Mouse (Mus musculus) CH12.LX (cell line): ENCODE results near the gene Alyref. TPM values are rescaled to one million over a fixed set of nuclear protein-coding genes. Genes with fewer than 3 reads are reported as not detected.

Experiments used
- DNase-seq: peaks from one replicate; pipeline ENCODE4 v3.0.0-alpha.2; 2013; ENCODE audit errors: extremely low read depth
- H3K27ac ChIP-seq: 2 replicates; pipeline ENCODE4 v1.5.1; 2012; ENCODE audit warnings: low read depth, mild to moderate bottlenecking, control low read depth, moderate library complexity; ENCODE audit not compliant: insufficient read depth
- H3K27me3 ChIP-seq: replicated peaks from 2 replicates; pipeline ENCODE3; 2012; ENCODE audit warnings: inconsistent platforms
- H3K36me3 ChIP-seq, 2 experiments: replicated peaks in 1 of 2; 2 replicates each; pipeline versions ENCODE3 to v1.6.1; 2012; ENCODE audit warnings: inconsistent platforms in 1 of 2, low read length in 1 of 2, mild to moderate bottlenecking in 1 of 2, mixed read lengths in 1 of 2, moderate library complexity in 1 of 2; ENCODE audit not compliant: control insufficient read depth in 1 of 2, insufficient read depth in 1 of 2
- H3K4me1 ChIP-seq, 2 experiments: 2 replicates each; pipeline ENCODE4 v1.6.1; 2012; ENCODE audit warnings: inconsistent platforms in 1 of 2, moderate library complexity in 1 of 2; ENCODE audit not compliant: insufficient read depth in 2 of 2, control insufficient read depth in 1 of 2
- H3K4me2 ChIP-seq: 2 replicates; pipeline ENCODE4 v1.6.1; 2012; ENCODE audit warnings: low read depth, mild to moderate bottlenecking, control low read depth; ENCODE audit not compliant: poor library complexity, insufficient read depth, severe bottlenecking
- H3K4me3 ChIP-seq, 3 experiments: fragments of 150-350 bp in 1 of 3; sonication (generic) in 1 of 3; replicated peaks in 1 of 3; 2 replicates each; pipeline versions ENCODE3 to v1.5.1; 2011 to 2012; ENCODE audit warnings: low read depth in 2 of 3, low read length in 2 of 3, mild to moderate bottlenecking in 2 of 3, moderate library complexity in 2 of 3, control low read depth in 1 of 3, improper control_type of control experiment in 1 of 3, inconsistent platforms in 1 of 3, mixed read lengths in 1 of 3; ENCODE audit not compliant: poor library complexity in 1 of 3
- H3K79me2 ChIP-seq: replicated peaks from 2 replicates; pipeline ENCODE4 v1.6.1; 2012; ENCODE audit warnings: mild to moderate bottlenecking, moderate library complexity; ENCODE audit not compliant: control insufficient read depth, poor library complexity, insufficient read depth, severe bottlenecking; ENCODE audit errors: extremely low read depth
- H3K9ac ChIP-seq: 2 replicates; pipeline ENCODE4 v1.6.1; 2012; ENCODE audit warnings: low read depth, mild to moderate bottlenecking, control low read depth, moderate library complexity; ENCODE audit not compliant: insufficient read depth
- H3K9me3 ChIP-seq: replicated peaks from 2 replicates; pipeline ENCODE3; 2012; ENCODE audit warnings: low read length, inconsistent platforms, mixed read lengths
- BHLHE40 ChIP-seq: IDR thresholded peaks from 2 replicates; pipeline ENCODE4 v1.6.1; 2011; ENCODE audit warnings: mild to moderate bottlenecking, low read depth, low read length, improper control_type of control experiment
- CHD2 ChIP-seq: IDR thresholded peaks from 2 replicates; pipeline ENCODE4 v1.6.1; 2011; ENCODE audit warnings: low read length, improper control_type of control experiment
- CTCF ChIP-seq, 2 experiments: IDR thresholded peaks in 1 of 2; conservative IDR thresholded peaks in 1 of 2; 2 replicates each; pipeline ENCODE4 v1.5.1; 2011 to 2012; ENCODE audit warnings: low read depth in 2 of 2, low read length in 2 of 2, improper control_type of control experiment in 1 of 2, inconsistent platforms in 1 of 2, mild to moderate bottlenecking in 1 of 2, moderate library complexity in 1 of 2
- IRF4 ChIP-seq: IDR thresholded peaks from 2 replicates; pipeline ENCODE4 v1.6.1; 2014; ENCODE audit warnings: low read depth, mild to moderate bottlenecking, inconsistent platforms, low read length, improper control_type of control experiment
- JUND ChIP-seq: conservative IDR thresholded peaks from 2 replicates; pipeline ENCODE4 v1.6.1; 2011; ENCODE audit warnings: low read depth, low read length, improper control_type of control experiment
- KAT2A ChIP-seq: IDR thresholded peaks from 2 replicates; pipeline ENCODE4 v1.6.1; 2012; ENCODE audit warnings: low read length, improper control_type of control experiment, inconsistent platforms; ENCODE audit not compliant: insufficient replicate concordance
- MAX ChIP-seq: IDR thresholded peaks from 2 replicates; pipeline ENCODE4 v1.6.1; 2011; ENCODE audit warnings: low read length, improper control_type of control experiment
- MAZ ChIP-seq: IDR thresholded peaks from 2 replicates; pipeline ENCODE4 v1.6.1; 2012; ENCODE audit warnings: low read depth, mild to moderate bottlenecking, inconsistent platforms, low read length, improper control_type of control experiment, moderate library complexity
- MEF2A ChIP-seq: IDR thresholded peaks from 2 replicates; pipeline ENCODE4 v1.6.1; 2014; ENCODE audit warnings: low read depth, mild to moderate bottlenecking, inconsistent platforms, low read length, improper control_type of control experiment, borderline replicate concordance
- MYC ChIP-seq: IDR thresholded peaks from 2 replicates; pipeline ENCODE4 v1.6.1; 2011; ENCODE audit warnings: low read depth, mild to moderate bottlenecking, improper control_type of control experiment, low read length
- PAX5 ChIP-seq: IDR thresholded peaks from 2 replicates; pipeline ENCODE4 v1.6.1; 2012; ENCODE audit warnings: low read length, inconsistent platforms, mixed read lengths
- POLR2AphosphoS2 ChIP-seq: IDR thresholded peaks from 2 replicates; pipeline ENCODE4 v1.6.1; 2011; ENCODE audit warnings: low read depth, low read length, improper control_type of control experiment
- RAD21 ChIP-seq: IDR thresholded peaks from 2 replicates; pipeline ENCODE4 v1.6.1; 2011; ENCODE audit warnings: low read depth, mild to moderate bottlenecking, low read length, improper control_type of control experiment, moderate library complexity
- RCOR1 ChIP-seq: conservative IDR thresholded peaks from 2 replicates; pipeline ENCODE4 v1.6.1; 2012; ENCODE audit warnings: low read depth, mild to moderate bottlenecking, inconsistent platforms, low read length, improper control_type of control experiment
- SIN3A ChIP-seq: IDR thresholded peaks from 2 replicates; pipeline ENCODE4 v1.6.1; 2012; ENCODE audit warnings: low read length, improper control_type of control experiment, inconsistent platforms
- SMC3 ChIP-seq: IDR thresholded peaks from 2 replicates; pipeline ENCODE4 v1.6.1; 2011; ENCODE audit warnings: low read depth, low read length, improper control_type of control experiment
- TBP ChIP-seq: conservative IDR thresholded peaks from 2 replicates; pipeline ENCODE4 v1.6.1; 2011; ENCODE audit warnings: low read depth, low read length, improper control_type of control experiment
- TCF12 ChIP-seq: IDR thresholded peaks from 2 replicates; pipeline ENCODE4 v1.6.1; 2014; ENCODE audit warnings: low read depth, mild to moderate bottlenecking, inconsistent platforms, low read length, improper control_type of control experiment
- UBTF ChIP-seq: IDR thresholded peaks from 2 replicates; pipeline ENCODE4 v1.6.1; 2012; ENCODE audit warnings: low read depth, mild to moderate bottlenecking, inconsistent platforms, low read length, improper control_type of control experiment, moderate library complexity
- USF1 ChIP-seq: IDR thresholded peaks from 2 replicates; pipeline ENCODE4 v1.6.1; 2014; ENCODE audit warnings: low read depth, mild to moderate bottlenecking, inconsistent platforms, low read length, improper control_type of control experiment
- ZC3H11A ChIP-seq: IDR thresholded peaks from 2 replicates; pipeline ENCODE4 v1.6.1; 2012; ENCODE audit warnings: low read depth, mild to moderate bottlenecking, inconsistent platforms, low read length, improper control_type of control experiment
- ZKSCAN1 ChIP-seq: IDR thresholded peaks from 2 replicates; pipeline ENCODE4 v1.6.1; 2012; ENCODE audit warnings: low read depth, inconsistent platforms, low read length, improper control_type of control experiment, borderline replicate concordance
- ZNF384 ChIP-seq: IDR thresholded peaks from 2 replicates; pipeline ENCODE4 v1.6.1; 2012; ENCODE audit warnings: low read depth, low read length, improper control_type of control experiment, inconsistent platforms
- dilution Hi-C: fragments of 300-500 bp; cut with MboI; formaldehyde crosslinking; loops from 2 replicates; pipeline ENCODE4 v1.14.3; 2020; ENCODE audit warnings: low sequenced_read_pairs; ENCODE audit not compliant: extremely low pct_unique_long_range_greater_than_20kb, extremely low pct_ligation_motif_present
- in situ Hi-C: fragments of 300-500 bp; cut with MboI; formaldehyde crosslinking; loops from 3 replicates; pipeline ENCODE4 v1.14.3; 2019; ENCODE audit warnings: low sequenced_read_pairs, low pct_ligation_motif_present, low pct_unique_long_range_greater_than_20kb, mixed read lengths
- polyA plus RNA-seq: library from polyadenylated mRNA; unstranded; fragments of >175 nt; gene quantifications from 2 replicates; pipeline ENCODE4 v1.2.1, GENCODE M21; 2012; ENCODE audit warnings: low read depth; ENCODE audit not compliant: insufficient read length
- total RNA-seq, 2 experiments: library from RNA; depleted of rRNA; stranded (reverse); fragments of 300-350 nt in 1 of 2; fragments of >200 nt in 1 of 2; gene quantifications; 2 replicates each; pipeline ENCODE4 v1.2.3; 2012 to 2014

Gene Alyref
- total and polyA plus RNA-seq, 3 experiments = 358 to 582 (median 451) TPM

GRCm38 (mm10) chr11:120616617-120617294 lies 18.6 kb upstream of the Alyref start:
- Histone ChIP-seq H3K9ac (peak overlapping the region; percentile 73), H3K4me2 (peak overlapping the region; percentile 63), H3K36me3 (peaks cover 64 to 80% of the 10 kb centered on the region in 2 experiments), H3K4me1 (peaks cover 8 to 36% of the 10 kb centered on the region in 2 experiments), H3K4me3 (peak overlapping the region; percentile 75 to 87 (median 79)), H3K9me3 (no peaks in the 10 kb centered on the region), H3K27me3 (no peaks in the 10 kb centered on the region), H3K27ac (0 out of 2 replicates have a peak overlapping the region, but pooled peaks have one; percentile 59), H3K79me2 (peaks cover 22% of the 10 kb centered on the region)
- no peak for TF ChIP-seq IRF4
- no peak; the same call in 1 of the 2 replicates for TF ChIP-seq MYC
- TF ChIP-seq PAX5 = no peak
- no peak for TF ChIP-seq TBP
- no peak for TF ChIP-seq RCOR1
- TF ChIP-seq RAD21 = no peak
- no peak for TF ChIP-seq SMC3
- no peak for TF ChIP-seq ZNF384
- TF ChIP-seq UBTF = no peak
- no peak for TF ChIP-seq MAZ
- no peak for TF ChIP-seq KAT2A
- no peak for TF ChIP-seq JUND
- TF ChIP-seq ZC3H11A = no peak
- TF ChIP-seq SIN3A = no peak
- no peak for TF ChIP-seq ZKSCAN1
- TF ChIP-seq MAX = no peak
- TF ChIP-seq USF1 = no peak
- TF ChIP-seq CHD2 = no peak
- TF ChIP-seq CTCF (conservative IDR thresholded peaks at IDR 0.05 in 1 of 2, IDR thresholded peaks at IDR 0.05 in 1 of 2; ENCODE audit: low read depth in 2 of 2, low read length in 2 of 2) = no peak
- no peak for TF ChIP-seq MEF2A
- in situ Hi-C loops (no loop called here), dilution Hi-C loops (no loop called here)
- DNase-seq = no peak

- H3K27ac ChIP-seq = no peak overlapping the region
- TF ChIP-seq PAX5 = no peak
- TF ChIP-seq MYC = no peak
- TF ChIP-seq ZKSCAN1 = no peak
- TF ChIP-seq POLR2AphosphoS2 = no peak
- TF ChIP-seq MEF2A = no peak
- TF ChIP-seq BHLHE40 = no peak
- TF ChIP-seq TCF12 = no peak
- TF ChIP-seq, all 38 proteins: peak for 0
- peaks cover 65 to 80% of the 10 kb centered on the region in 2 experiments for H3K36me3 ChIP-seq
- no peak overlapping the region for H3K9ac ChIP-seq
- H3K4me3 ChIP-seq = no peak overlapping the region
- in situ Hi-C loops (no loop called here), dilution Hi-C loops (no loop called here)
- no peak for DNase-seq
- peaks cover 22% of the 10 kb centered on the region for H3K79me2 ChIP-seq
- no peaks in the 10 kb centered on the region for H3K9me3 ChIP-seq
- H3K27me3 ChIP-seq = no peaks in the 10 kb centered on the region
- peaks cover 8 to 36% of the 10 kb centered on the region in 2 experiments for H3K4me1 ChIP-seq
- H3K4me2 ChIP-seq = no peak overlapping the region
Measured at GRCm38 (mm10) chr11:120615606-120616203, 17.5 kb upstream of the Alyref start.
